Mouse (Mus musculus) forebrain, embryonic 12.5 days (tissue): ENCODE measurements around the gene A730071L15Rik. TPM values are rescaled to one million over a fixed set of nuclear protein-coding genes. Genes with fewer than 3 reads are reported as not detected.
A peak's percentile ranks its signal among the peaks of the same experiment; 100 is the strongest.

Experiments
- ATAC-seq: fragments of 200-750 bp; cut with Nextera tagmentation; 2 replicates; pipeline ENCODE4 v1.8.0; 2017; ENCODE audit warnings: moderate TSS enrichment; ENCODE audit not compliant: low FRiP score
- H3K27ac ChIP-seq: fragments of 300-500 bp; sonication (generic); 2 replicates; pipeline ENCODE4 v1.5.1; 2016; ENCODE audit warnings: mild to moderate bottlenecking
- H3K27me3 ChIP-seq: fragments of 300-500 bp; sonication (generic); 2 replicates; pipeline ENCODE4 v1.6.1; 2016; ENCODE audit warnings: mild to moderate bottlenecking
- H3K36me3 ChIP-seq: fragments of 300-500 bp; sonication (generic); replicated peaks from 2 replicates; pipeline ENCODE4 v1.6.1; 2016; ENCODE audit warnings: mild to moderate bottlenecking
- H3K4me1 ChIP-seq: fragments of 300-500 bp; sonication (generic); 2 replicates; pipeline ENCODE4 v1.6.1; 2016
- H3K4me2 ChIP-seq: fragments of 300-500 bp; sonication (generic); 2 replicates; pipeline ENCODE4 v1.6.1; 2016; ENCODE audit warnings: mild to moderate bottlenecking, moderate library complexity
- H3K4me3 ChIP-seq: fragments of 300-500 bp; sonication (generic); replicated peaks from 2 replicates; pipeline ENCODE4 v1.5.1; 2016; ENCODE audit warnings: mild to moderate bottlenecking
- H3K9ac ChIP-seq: fragments of 300-500 bp; sonication (generic); 2 replicates; pipeline ENCODE4 v1.6.1; 2016; ENCODE audit warnings: mild to moderate bottlenecking
- H3K9me3 ChIP-seq: fragments of 300-500 bp; sonication (generic); 2 replicates; pipeline ENCODE4 v1.6.1; 2016
- WGBS: fragments of 180-500 bp; shearing (Covaris S2); methylation state at CpG from one replicate; pipeline ENCODE4 v1.1.7; 2016; 5-methylcytosine and 5-hydroxymethylcytosine counted together
- polyA plus RNA-seq: library from polyadenylated mRNA; unstranded; fragments of >200 nt; fragmentation: Nextera tagmentation; extraction: Ambion mirVana; gene quantifications from 2 replicates; pipeline ENCODE4 v1.2.1, GENCODE M21; 2016

The A730071L15Rik gene
- polyA plus RNA-seq, 1 experiment from 2014 or later = 0.46 TPM

DNA sequence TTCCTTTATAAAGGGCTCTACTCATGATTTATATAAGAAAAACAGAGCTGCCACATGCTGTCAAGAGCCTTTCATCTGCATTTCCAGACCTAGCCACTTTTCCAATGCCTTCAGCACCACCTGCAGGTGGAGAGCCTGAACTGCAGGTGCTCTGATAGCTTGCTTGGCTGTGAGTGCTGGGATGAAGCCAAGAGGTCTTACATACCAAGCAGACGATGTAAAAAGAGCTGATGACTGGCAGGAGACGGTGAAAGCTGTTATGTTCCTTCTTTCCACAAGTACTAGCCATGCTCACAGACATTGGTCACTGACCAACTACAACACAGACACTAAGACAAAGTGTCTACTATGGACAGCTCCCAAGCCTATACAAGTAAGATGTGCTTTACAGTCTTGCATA, 12.0 kb upstream of the A730071L15Rik start:
- H3K36me3 ChIP-seq = peaks cover 25% of the 10 kb centered on the region
- no peak overlapping the region for H3K4me3 ChIP-seq
- no peak overlapping the region for H3K9ac ChIP-seq
- no peaks in the 10 kb centered on the region for H3K27me3 ChIP-seq
- no peak overlapping the region for H3K4me2 ChIP-seq
- 5% methylated on average over 2 of the region's 2 CpGs for WGBS
- H3K27ac ChIP-seq = no peak overlapping the region
- H3K4me1 ChIP-seq = peaks cover 10% of the 10 kb centered on the region; the same call in 1 of the 2 replicates
- H3K9me3 ChIP-seq = no peaks in the 10 kb centered on the region
- ATAC-seq = peak; percentile 72; the same call in 1 of the 2 replicates

- Histone ChIP-seq H3K4me1 (peaks cover 25% of the 10 kb centered on the region), H3K4me3 (no peak overlapping the region), H3K27me3 (no peaks in the 10 kb centered on the region), H3K36me3 (peaks cover 14% of the 10 kb centered on the region), H3K4me2 (no peak overlapping the region), H3K27ac (no peak overlapping the region), H3K9me3 (no peaks in the 10 kb centered on the region), H3K9ac (no peak overlapping the region)
- WGBS = 91% methylated on average over 8 of the region's 8 CpGs
- no peak for ATAC-seq
These were observed 3.0 kb upstream of the A730071L15Rik start for GRCm38 (mm10) chr11:6196780-6197179.

- H3K4me3 ChIP-seq = peak overlapping the region; percentile 97; the same call in 1 of the 2 replicates
- H3K4me1 ChIP-seq = peaks cover 25% of the 10 kb centered on the region
- WGBS = 94% methylated on average over 4 of the region's 4 CpGs
- no peak overlapping the region for H3K27ac ChIP-seq
- peak overlapping the region; percentile 97 for H3K4me2 ChIP-seq
- no peak overlapping the region for H3K9ac ChIP-seq
- ATAC-seq = no peak
- no peaks in the 10 kb centered on the region for H3K36me3 ChIP-seq
- no peaks in the 10 kb centered on the region for H3K9me3 ChIP-seq
- no peaks in the 10 kb centered on the region for H3K27me3 ChIP-seq
These were observed 1.4 kb upstream of the A730071L15Rik start for GRCm38 (mm10) chr11:6198449-6198848.

DNA sequence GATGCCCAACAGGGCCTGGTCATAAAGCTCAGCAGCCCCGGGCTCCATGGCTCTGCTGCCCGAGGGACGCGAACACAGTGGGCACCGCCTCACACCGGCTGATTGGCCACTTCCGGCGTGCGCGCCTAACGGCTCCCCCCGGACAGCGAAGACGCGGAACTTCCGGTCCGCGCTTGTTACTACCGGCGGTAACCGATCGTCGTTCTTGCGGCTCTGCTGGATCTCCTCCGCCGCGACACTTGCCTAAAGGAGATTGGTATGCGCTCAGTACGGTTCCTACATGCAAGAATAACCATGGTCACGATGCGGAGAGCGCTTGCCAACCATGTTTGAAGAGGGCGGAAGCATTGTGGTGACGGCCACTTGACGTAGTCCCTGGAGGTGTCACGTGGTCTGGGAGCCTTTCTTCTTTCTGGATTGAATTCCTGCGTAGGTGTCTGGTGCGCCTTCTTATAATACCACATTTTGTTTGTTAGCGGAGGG, 299 bp downstream of the A730071L15Rik start, which contains the start of gene Nudcd3:
Gene Nudcd3, minus strand, starts transcription at position 329 of the 483 bp plus-strand sequence.
- Histone ChIP-seq H3K4me1 (peaks cover 25% of the 10 kb centered on the region), H3K4me2 (peak within 1 kb of the TSS; percentile 97), H3K27ac (peak within 1 kb of the TSS; percentile 95), H3K4me3 (peak within 1 kb of the TSS; percentile 97), H3K27me3 (no peaks in the 10 kb centered on the region), H3K9ac (peak within 1 kb of the TSS; percentile 89), H3K9me3 (no peaks in the 10 kb centered on the region), H3K36me3 (no peaks in the 10 kb centered on the region)
- ATAC-seq = peak; percentile 96
- WGBS = under 1% methylated on average over 39 of the region's 39 CpGs

DNA sequence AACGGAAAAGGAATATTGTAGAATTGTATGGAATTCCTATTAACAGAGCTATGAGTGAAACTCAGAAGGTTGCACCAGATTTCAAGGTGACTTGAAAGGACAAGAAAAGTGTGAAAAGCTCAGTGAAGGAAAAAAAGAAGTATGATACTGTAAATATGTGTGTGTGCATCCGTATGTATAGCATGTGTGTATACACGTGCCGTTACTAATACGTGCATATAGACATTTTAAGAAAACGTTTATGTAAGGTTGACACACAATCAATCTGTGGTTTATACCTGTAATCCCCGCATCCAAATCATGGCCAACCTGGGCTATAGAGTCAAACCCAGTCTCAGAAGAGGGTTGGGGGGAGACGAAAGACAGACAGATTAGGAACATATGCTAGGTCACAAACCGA, 741 bp downstream of the A730071L15Rik start:
- peak overlapping the region; percentile 89 for H3K9ac ChIP-seq
- H3K4me1 ChIP-seq = peaks cover 25% of the 10 kb centered on the region
- peak; percentile 48; the same call in 1 of the 2 replicates for ATAC-seq
- no peaks in the 10 kb centered on the region for H3K27me3 ChIP-seq
- 0 out of 2 replicates have a peak, but pooled peaks cover 3% of the 10 kb centered on the region for H3K9me3 ChIP-seq
- 25% methylated on average over 9 of the region's 9 CpGs for WGBS
- H3K27ac ChIP-seq = peak overlapping the region; percentile 95
- H3K4me2 ChIP-seq = peak overlapping the region; percentile 97
- peak overlapping the region; percentile 97 for H3K4me3 ChIP-seq
- no peaks in the 10 kb centered on the region for H3K36me3 ChIP-seq

GRCm38 (mm10) chr11:6207090-6207489, 7.3 kb downstream of the A730071L15Rik start:
- Histone ChIP-seq H3K4me2 (no peak overlapping the region), H3K9ac (no peak overlapping the region), H3K27me3 (no peaks in the 10 kb centered on the region), H3K4me3 (no peak overlapping the region), H3K9me3 (0 out of 2 replicates have a peak, but pooled peaks cover 3% of the 10 kb centered on the region), H3K4me1 (no peaks in the 10 kb centered on the region), H3K27ac (no peak overlapping the region), H3K36me3 (no peaks in the 10 kb centered on the region)
- 83% methylated on average over 2 of the region's 2 CpGs for WGBS
- ATAC-seq = no peak

DNA sequence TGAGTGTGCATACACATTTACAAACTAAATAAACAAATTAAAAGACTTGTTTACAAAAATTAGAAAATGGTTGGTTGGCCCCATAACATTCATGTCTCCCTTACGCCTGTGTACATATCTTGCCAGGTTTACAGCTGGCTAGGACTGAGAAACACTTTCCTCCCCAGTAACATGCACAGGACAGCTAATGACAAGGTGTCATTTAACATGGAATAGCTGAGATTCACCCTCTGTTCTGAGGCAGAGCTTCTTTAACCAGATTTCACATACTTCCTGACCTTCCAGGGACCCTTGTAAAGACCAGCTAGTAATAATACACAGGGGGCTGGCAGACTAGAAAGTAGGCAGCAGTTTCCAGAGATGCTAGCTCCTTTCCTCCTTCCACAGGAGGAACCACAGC, 8.3 kb downstream of the A730071L15Rik start:
- 92% methylated on average over 1 of the region's 1 CpGs for WGBS
- H3K4me1 ChIP-seq = no peaks in the 10 kb centered on the region
- no peaks in the 10 kb centered on the region for H3K27me3 ChIP-seq
- no peak overlapping the region for H3K4me2 ChIP-seq
- 0 out of 2 replicates have a peak, but pooled peaks cover 3% of the 10 kb centered on the region for H3K9me3 ChIP-seq
- no peak overlapping the region for H3K9ac ChIP-seq
- no peak overlapping the region for H3K27ac ChIP-seq
- no peaks in the 10 kb centered on the region for H3K36me3 ChIP-seq
- no peak for ATAC-seq
- no peak overlapping the region for H3K4me3 ChIP-seq

DNA sequence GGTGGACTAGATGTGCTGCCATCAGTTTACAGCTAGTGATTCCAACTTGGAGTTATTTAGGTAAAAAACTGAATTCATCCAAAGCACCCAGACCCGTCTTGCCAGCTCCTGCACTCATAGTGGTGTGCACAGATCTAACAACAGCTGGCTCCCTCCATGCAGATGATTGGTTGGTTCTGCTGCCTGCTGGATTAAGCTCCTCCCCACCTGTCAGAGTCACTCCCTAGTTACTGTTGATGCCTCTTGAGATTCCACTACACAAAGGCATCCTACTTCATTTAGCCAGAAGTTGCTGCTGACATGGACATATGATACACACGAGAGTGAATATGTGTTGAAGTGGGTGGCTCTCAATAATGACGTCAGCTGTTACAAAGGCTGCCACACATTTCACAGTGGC, 17.0 kb downstream of the A730071L15Rik start:
- Histone ChIP-seq H3K4me2 (no peak overlapping the region), H3K4me1 (no peaks in the 10 kb centered on the region), H3K27ac (no peak overlapping the region), H3K9ac (no peak overlapping the region), H3K4me3 (no peak overlapping the region), H3K36me3 (no peaks in the 10 kb centered on the region), H3K27me3 (0 out of 2 replicates have a peak, but pooled peaks cover 2% of the 10 kb centered on the region), H3K9me3 (no peaks in the 10 kb centered on the region)
- ATAC-seq = no peak
- WGBS = 45% methylated on average over 3 of the region's 3 CpGs

- ATAC-seq = no peak
- Histone ChIP-seq H3K27ac (no peak overlapping the region), H3K4me2 (no peak overlapping the region), H3K27me3 (0 out of 2 replicates have a peak, but pooled peaks cover 2% of the 10 kb centered on the region), H3K4me3 (no peak overlapping the region), H3K4me1 (no peaks in the 10 kb centered on the region), H3K36me3 (no peaks in the 10 kb centered on the region), H3K9ac (no peak overlapping the region), H3K9me3 (no peaks in the 10 kb centered on the region)
- WGBS = 86% methylated on average over 11 of the region's 11 CpGs
These were observed 18.5 kb downstream of the A730071L15Rik start for GRCm38 (mm10) chr11:6218189-6218896.

- Histone ChIP-seq H3K4me2 (no peak overlapping the region), H3K27ac (no peak overlapping the region), H3K27me3 (peaks cover under 1% of the 10 kb centered on the region; the same call in 1 of the 2 replicates), H3K4me1 (no peaks in the 10 kb centered on the region), H3K36me3 (no peaks in the 10 kb centered on the region), H3K9ac (no peak overlapping the region), H3K4me3 (no peak overlapping the region), H3K9me3 (no peaks in the 10 kb centered on the region)
- ATAC-seq = no peak
- WGBS = 90% methylated on average over 6 of the region's 6 CpGs
These were observed 20.1 kb downstream of the A730071L15Rik start for GRCm38 (mm10) chr11:6219967-6220366.

DNA sequence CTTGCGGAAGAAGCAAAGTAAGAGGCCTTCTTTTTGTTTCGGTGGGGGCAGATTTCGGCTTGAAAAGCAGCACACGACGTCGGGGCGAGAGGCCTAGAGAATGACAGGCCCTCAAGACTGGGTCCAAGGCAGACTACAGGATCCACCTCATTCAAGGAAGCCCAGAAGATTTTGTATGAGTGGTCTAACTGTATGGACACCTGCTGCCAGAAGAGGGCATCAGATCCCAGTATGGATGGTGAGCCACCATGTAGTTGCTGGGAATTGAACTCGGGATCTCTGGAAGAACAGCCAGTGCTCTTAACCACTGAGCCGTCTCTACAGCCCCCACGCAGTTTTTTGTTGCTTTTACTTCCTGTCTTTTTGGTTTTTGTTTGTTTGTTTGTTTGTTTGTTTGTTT, 22.4 kb downstream of the A730071L15Rik start:
- WGBS = 90% methylated on average over 10 of the region's 10 CpGs
- Histone ChIP-seq H3K4me2 (no peak overlapping the region), H3K27me3 (no peaks in the 10 kb centered on the region; the same call in 1 of the 2 replicates), H3K9me3 (no peaks in the 10 kb centered on the region), H3K4me3 (no peak overlapping the region), H3K4me1 (no peaks in the 10 kb centered on the region), H3K27ac (no peak overlapping the region), H3K9ac (no peak overlapping the region), H3K36me3 (no peaks in the 10 kb centered on the region)
- ATAC-seq = no peak

GRCm38 (mm10) chr11:6224541-6225229, 24.9 kb downstream of the A730071L15Rik start:
- no peak overlapping the region for H3K9ac ChIP-seq
- no peak overlapping the region for H3K27ac ChIP-seq
- no peaks in the 10 kb centered on the region; the same call in 1 of the 2 replicates for H3K27me3 ChIP-seq
- no peaks in the 10 kb centered on the region for H3K9me3 ChIP-seq
- H3K4me2 ChIP-seq = no peak overlapping the region
- 83% methylated on average over 14 of the region's 14 CpGs for WGBS
- no peaks in the 10 kb centered on the region for H3K36me3 ChIP-seq
- no peaks in the 10 kb centered on the region for H3K4me1 ChIP-seq
- H3K4me3 ChIP-seq = no peak overlapping the region
- ATAC-seq = no peak
